In the genomic region with DNA sequence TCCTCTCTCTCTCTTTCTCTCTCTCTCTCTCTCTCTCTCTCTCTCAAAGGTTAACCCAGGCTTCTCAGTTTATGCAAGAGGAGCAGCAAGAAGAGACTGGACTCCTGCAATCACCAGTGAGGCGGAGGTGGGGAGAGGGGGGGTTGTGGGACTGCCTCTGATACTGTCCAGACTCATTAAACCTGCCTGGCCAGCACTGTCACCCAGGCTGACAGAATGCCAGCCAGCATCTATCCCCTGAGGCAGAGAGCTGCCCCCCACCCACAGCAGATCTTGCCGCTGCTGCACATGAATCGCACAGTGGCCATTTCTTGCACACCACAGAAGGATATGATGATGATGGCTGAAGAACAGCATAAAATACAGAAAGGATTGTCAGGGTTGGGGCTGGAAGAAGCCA, we compare ENCODE assay signal across 21 mouse cellular contexts. TPM values are rescaled to one million over a fixed set of nuclear protein-coding genes. Genes with fewer than 3 reads are reported as not detected.
DNase-seq lines count a peak whose midpoint lies in the region; ATAC-seq lines count a peak whose summit lies in the region.
"Had no signal": no experiment of that assay in that cellular context is flagged by ENCODE, and none has a peak within 500 bp of the region (broad histone marks: within the 10 kb centered on the region; RNA-seq: fewer than 3 reads in every experiment).

No protein-coding gene starts in this region.

- no peak overlapping the region for H3K27ac ChIP-seq in forebrain, embryonic 10.5 days
- no peak overlapping the region for H3K27ac ChIP-seq in forebrain, embryonic 15.5 days (replicated peaks)
- no peak overlapping the region for H3K27ac ChIP-seq in heart, embryonic 13.5 days (replicated peaks)
- H3K27ac ChIP-seq: embryonic facial prominence, embryonic 12.5 days; forebrain, embryonic 12.5 days; hindbrain, embryonic 15.5 days had no signal

- no peak overlapping the region for H3K4me2 ChIP-seq in forebrain, embryonic 15.5 days (replicated peaks)
- no peak overlapping the region for H3K4me2 ChIP-seq in heart, embryonic 13.5 days
- H3K4me2 ChIP-seq: embryonic facial prominence, embryonic 12.5 days; forebrain, embryonic 12.5 days; hindbrain, embryonic 15.5 days had no signal

- peaks cover 99% of the 10 kb centered on the region for H3K27me3 ChIP-seq in forebrain, embryonic 10.5 days (ENCODE audit: poor library complexity, severe bottlenecking)
- peaks cover 41% of the 10 kb centered on the region for H3K27me3 ChIP-seq in forebrain, embryonic 15.5 days
- H3K27me3 ChIP-seq in heart, embryonic 13.5 days (replicated peaks) = peaks cover 98% of the 10 kb centered on the region

- no peaks in the 10 kb centered on the region for H3K36me3 ChIP-seq in forebrain, embryonic 10.5 days (replicated peaks)
- no peaks in the 10 kb centered on the region for H3K36me3 ChIP-seq in forebrain, embryonic 15.5 days
- no peaks in the 10 kb centered on the region for H3K36me3 ChIP-seq in heart, embryonic 13.5 days
- H3K36me3 ChIP-seq: embryonic facial prominence, embryonic 12.5 days; forebrain, embryonic 12.5 days; hindbrain, embryonic 15.5 days had no signal

- WGBS in forebrain, embryonic 10.5 days = 80% methylated on average over 3 of the region's 3 CpGs
- 84% methylated on average over 3 of the region's 3 CpGs for WGBS in forebrain, embryonic 15.5 days
- WGBS in heart, embryonic 13.5 days = 63% methylated on average over 3 of the region's 3 CpGs

- ATAC-seq in forebrain, embryonic 15.5 days (replicated peaks) = no peak
- no peak for ATAC-seq in heart, embryonic 13.5 days (ENCODE audit: extremely low read depth, insufficient number of reproducible peaks, low FRiP score, low TSS enrichment)
- ATAC-seq: activated CD4-positive, CD25-positive, alpha-beta regulatory T cell, adult 4 months; forebrain, postnatal 0 days; intestine, embryonic 16.5 days; Patski had no signal

- H3K9ac ChIP-seq in forebrain, embryonic 15.5 days (replicated peaks) = no peak overlapping the region
- 0 out of 2 replicates have a peak overlapping the region, but pooled peaks have one; percentile 30 for H3K9ac ChIP-seq in heart, embryonic 13.5 days
- H3K9ac ChIP-seq: embryonic facial prominence, embryonic 12.5 days; forebrain, embryonic 12.5 days; forebrain, postnatal 0 days; hindbrain, embryonic 15.5 days had no signal

- no peaks in the 10 kb centered on the region for H3K9me3 ChIP-seq in forebrain, embryonic 10.5 days
- no peaks in the 10 kb centered on the region for H3K9me3 ChIP-seq in forebrain, embryonic 15.5 days
- H3K9me3 ChIP-seq in heart, embryonic 13.5 days = no peaks in the 10 kb centered on the region
- H3K9me3 ChIP-seq: embryonic facial prominence, embryonic 12.5 days; forebrain, embryonic 12.5 days; hindbrain, embryonic 15.5 days had no signal

- H3K4me3 ChIP-seq in forebrain, embryonic 10.5 days = no peak overlapping the region
- H3K4me3 ChIP-seq in forebrain, embryonic 15.5 days = no peak overlapping the region
- H3K4me3 ChIP-seq in heart, embryonic 13.5 days = no peak overlapping the region
- H3K4me3 ChIP-seq: embryonic facial prominence, embryonic 12.5 days; forebrain, embryonic 12.5 days; hindbrain, embryonic 15.5 days had no signal

- H3K4me1 ChIP-seq in forebrain, embryonic 10.5 days = peaks cover 53% of the 10 kb centered on the region
- H3K4me1 ChIP-seq in forebrain, embryonic 15.5 days = peaks cover 24% of the 10 kb centered on the region
- peaks cover 20% of the 10 kb centered on the region for H3K4me1 ChIP-seq in heart, embryonic 13.5 days

- peak; percentile 14 for DNase-seq in forebrain, embryonic 10.5 days (ENCODE audit: extremely low spot score, low spot score)
- DNase-seq in heart, postnatal 4 days = no peak
- DNase-seq in right cerebral cortex, postnatal 25 days = peak; percentile 2
- no peak for DNase-seq in right cerebral cortex, postnatal 4 days
- DNase-seq in yolk sac, embryonic 10.5 days (ENCODE audit: low spot score) = no peak
- DNase-seq: adrenal gland, adult 2 months; cerebellum, adult 11-12 months; cerebellum, adult 9-10 months; cerebellum, postnatal 25 days; forebrain, postnatal 0 days; gastrocnemius, postnatal 14 days had no signal

RNA-seq across cellular contexts. Expression of a gene that starts 4.3 kb away (rescaled TPM):
- 1.3 and 1.8 TPM in 2 replicates for polyA plus RNA-seq in forebrain, embryonic 10.5 days (2016; fragmentation: Nextera tagmentation; extraction: Ambion mirVana)
- 4.5 and 4.7 TPM in 2 replicates for polyA plus RNA-seq in forebrain, embryonic 15.5 days (2015; fragmentation: Nextera tagmentation; extraction: Ambion mirVana)
- polyA plus RNA-seq in heart, embryonic 13.5 days (2015; fragmentation: Nextera tagmentation; extraction: Ambion mirVana) = 1.5 and 2.4 TPM in 2 replicates
- 1 to 10 TPM; 7.3 to 7.7 TPM for total RNA-seq in heart, postnatal 4 days (2021)
- total RNA-seq: CH12.LX; hematopoietic stem cell, adult 5-6 weeks had no signal
- polyA plus RNA-seq: activated CD4-positive, CD25-positive, alpha-beta regulatory T cell, adult 4 months had no signal

RNA-seq across cellular contexts. Expression of a gene that starts 10.3 kb away (rescaled TPM):
- polyA plus RNA-seq in forebrain, embryonic 10.5 days (2016; fragmentation: Nextera tagmentation; extraction: Ambion mirVana) = 53.8 and 58.1 TPM in 2 replicates
- polyA plus RNA-seq in forebrain, embryonic 15.5 days (2015; fragmentation: Nextera tagmentation; extraction: Ambion mirVana) = 41.4 and 41.6 TPM in 2 replicates
- 23.4 and 26.2 TPM in 2 replicates for polyA plus RNA-seq in heart, embryonic 13.5 days (2015; fragmentation: Nextera tagmentation; extraction: Ambion mirVana)
- 10 to 100 TPM; 30.3 to 32.5 TPM for total RNA-seq in heart, postnatal 4 days (2021)

RNA-seq across cellular contexts. Expression of a gene that starts 41.1 kb away (rescaled TPM):
- 39.6 and 39.7 TPM in 2 replicates for polyA plus RNA-seq in forebrain, embryonic 10.5 days (2016; fragmentation: Nextera tagmentation; extraction: Ambion mirVana)
- polyA plus RNA-seq in forebrain, embryonic 15.5 days (2015; fragmentation: Nextera tagmentation; extraction: Ambion mirVana) = 54.5 and 57.3 TPM in 2 replicates
- 34.7 and 36.6 TPM in 2 replicates for polyA plus RNA-seq in heart, embryonic 13.5 days (2015; fragmentation: Nextera tagmentation; extraction: Ambion mirVana)
- 10 to 100 TPM; 29.5 to 30.6 TPM for total RNA-seq in heart, postnatal 4 days (2021)

Comparison
In these comparisons a context has a peak if more than half of its experiments do, and no peak if none do; other contexts are left out.
1. DNase-seq: peak in forebrain, embryonic 10.5 days (single experiment) and right cerebral cortex, postnatal 25 days (single experiment); none in heart, postnatal 4 days (single experiment), right cerebral cortex, postnatal 4 days (single experiment) and yolk sac, embryonic 10.5 days (single experiment).